7 mouse cellular contexts compared by ENCODE assay signal in genomic region chr11:3161370-3161769, GRCm38 (mm10). TPM values are rescaled to one million over a fixed set of nuclear protein-coding genes. Genes with fewer than 3 reads are reported as not detected.
DNase-seq lines count a peak whose midpoint lies in the region; ATAC-seq and TF ChIP-seq lines count a peak whose summit lies in the region.
"Not testable (repeated sequence)": the region's sequence is repeated elsewhere in the genome, so short reads cannot be mapped to it uniquely, and the experiment has no call there.

No protein-coding gene starts in this region.

- not testable (repeated sequence) for H3K9me3 ChIP-seq in limb, embryonic 14.5 days (ENCODE audit: control insufficient read depth, low read length)

- not testable (repeated sequence) for ATAC-seq in limb, embryonic 14.5 days (ENCODE audit: low FRiP score, low read depth)
- ATAC-seq in neutrophil, adult 5-6 weeks (ENCODE audit: extremely low read depth, insufficient number of reproducible peaks, low FRiP score, poor library complexity, severe bottlenecking): peak; percentile 2

- TF ChIP-seq CTCF in thymus, adult 2 months (IDR thresholded peaks at IDR 0.05; ENCODE audit: borderline replicate concordance, control insufficient read depth, extremely low read depth, insufficient read depth, low read length, poor library complexity): not testable (repeated sequence)

- H3K4me1 ChIP-seq in limb, embryonic 14.5 days (ENCODE audit: control insufficient read depth, insufficient read depth, low read length); thymus, adult 2 months (replicated peaks; ENCODE audit: control insufficient read depth, insufficient read depth, low read length): not testable (repeated sequence)

- H3K27me3 ChIP-seq in limb, embryonic 14.5 days (ENCODE audit: control insufficient read depth, insufficient read depth, low read length); thymus, adult 2 months (ENCODE audit: control insufficient read depth, insufficient read depth, low read length): not testable (repeated sequence)

- TF ChIP-seq POLR2A in limb, embryonic 14.5 days (IDR thresholded peaks at IDR 0.05; ENCODE audit: borderline replicate concordance, extremely low read depth, insufficient read depth, insufficient read length); thymus, adult 2 months (IDR thresholded peaks at IDR 0.05; ENCODE audit: control insufficient read depth, extremely low read depth, insufficient read depth, low read length, poor library complexity): not testable (repeated sequence)

- H3K27ac ChIP-seq in limb, embryonic 14.5 days (replicated peaks; ENCODE audit: low read depth, low read length); thymus, adult 2 months (ENCODE audit: control insufficient read depth, insufficient read depth, low read length): not testable (repeated sequence)

- not testable (repeated sequence) for H3K36me3 ChIP-seq in limb, embryonic 14.5 days (ENCODE audit: control insufficient read depth, insufficient read depth, low read length); thymus, adult 2 months (ENCODE audit: control insufficient read depth, insufficient read depth, low read length)

- not testable (repeated sequence) for H3K9ac ChIP-seq in limb, embryonic 14.5 days (ENCODE audit: low read depth, low read length, severe bottlenecking)

- 71% methylated on average over 1 of the region's 2 CpGs for WGBS in limb, embryonic 14.5 days
- 63% methylated on average over 1 of the region's 2 CpGs for WGBS in thymus, adult 2 months

- H3K4me3 ChIP-seq in limb, embryonic 14.5 days (replicated peaks; ENCODE audit: low read length); thymus, adult 2 months (ENCODE audit: control insufficient read depth, insufficient read depth, low read length): not testable (repeated sequence)

- peak; percentile 39 to 87 for DNase-seq in adrenal gland, adult (ENCODE audit: inconsistent age in 2 of 2, low spot score in 1 of 2)
- peak; percentile 21 for DNase-seq in embryo, embryonic 10 days (ENCODE audit: low spot score)
- peak; percentile 76 to 80 for DNase-seq in heart, adult 9 months (ENCODE audit: low spot score in 2 of 2)
- peak; percentile 49 for DNase-seq in kidney, postnatal 10 days
- DNase-seq in limb, embryonic 14.5 days (ENCODE audit: low spot score): peak; percentile 3
- peak; percentile 61 for DNase-seq in thymus, adult 2 months

- H3K4me2 ChIP-seq in limb, embryonic 14.5 days (replicated peaks; ENCODE audit: low read depth, low read length, severe bottlenecking): not testable (repeated sequence)

RNA-seq across cellular contexts. Expression of gene Sfi1, which starts 31.9 kb away (rescaled TPM):
- polyA plus RNA-seq in limb, embryonic 14.5 days (2012; rRNA removed): 34.6 and 39.4 TPM in 2 replicates
- 10.1 and 11.7 TPM in 2 replicates for polyA plus RNA-seq in limb, embryonic 14.5 days (2014; fragmentation: Nextera tagmentation; extraction: Ambion mirVana)
- 60.9 and 65.4 TPM in 2 replicates for total RNA-seq in neutrophil, adult 5-6 weeks (2017)
- polyA plus RNA-seq in thymus, adult 2 months (2012; rRNA removed): 36.8 and 49.4 TPM in 2 replicates

RNA-seq across cellular contexts. Expression of gene Eif4enif1, which starts 40.8 kb away (rescaled TPM):
- 87.8 and 103 TPM in 2 replicates for polyA plus RNA-seq in limb, embryonic 14.5 days (2012; rRNA removed)
- 55.9 and 68.7 TPM in 2 replicates for polyA plus RNA-seq in limb, embryonic 14.5 days (2014; fragmentation: Nextera tagmentation; extraction: Ambion mirVana)
- 75.0 and 81.2 TPM in 2 replicates for total RNA-seq in neutrophil, adult 5-6 weeks (2017)
- 87.8 and 88.8 TPM in 2 replicates for polyA plus RNA-seq in thymus, adult 2 months (2012; rRNA removed)

Comparison
In these comparisons a context has a peak if more than half of its experiments do, and no peak if none do; other contexts are left out.
1. DNase-seq: peak in every context shown above with its lines; median percentile 78 in heart, adult 9 months; 63 in adrenal gland, adult; 61 in thymus, adult 2 months; 49 in kidney, postnatal 10 days; 21 in embryo, embryonic 10 days; 3 in limb, embryonic 14.5 days.